Mouse (Mus musculus) erythroblast, embryonic 14.5 days (primary cell): Measurements from ENCODE around the gene Tubb2b.

Experiments used
- GATA1 ChIP-seq: IDR thresholded peaks from 2 replicates; pipeline ENCODE4 v1.6.1; 2012; ENCODE audit warnings: low read length, inconsistent platforms, mixed read lengths
- TAL1 ChIP-seq: IDR thresholded peaks from 3 replicates; pipeline ENCODE4 v1.6.1; 2012; ENCODE audit warnings: low read length, inconsistent platforms, mixed read lengths

- no peak for TF ChIP-seq GATA1
- no peak for TF ChIP-seq TAL1
Observed at GRCm38 (mm10) chr13:34120536-34120935, 9.7 kb downstream of the Tubb2b start.
